Mouse (Mus musculus): ENCODE measurements around the gene Spata25.

DNA sequence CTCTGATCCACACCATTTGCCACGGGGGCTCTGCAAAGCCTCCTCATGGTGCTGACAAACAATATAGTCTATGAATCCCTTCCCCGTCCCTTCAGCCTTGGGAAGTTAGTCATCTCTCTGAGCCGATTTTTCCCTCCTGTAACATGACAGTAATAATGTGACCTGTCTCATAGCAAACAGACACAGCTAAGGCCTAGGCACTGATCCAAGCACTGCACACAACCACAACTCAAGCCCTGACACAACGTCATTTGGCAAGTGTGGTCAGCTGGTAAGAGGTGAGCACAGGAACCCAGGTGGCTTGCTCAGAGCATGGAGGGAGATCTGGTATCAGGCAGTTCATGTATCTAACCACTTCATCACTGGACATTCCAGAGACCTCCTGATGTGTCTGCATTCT, 32.5 kb downstream of the Spata25 start:
- TF ChIP-seq CTCF (IDR thresholded peaks at IDR 0.05; ENCODE audit: low read depth): no peak
- no peak for TF ChIP-seq EP300 (IDR thresholded peaks at IDR 0.05; ENCODE audit: low read depth)
